Mouse (Mus musculus): Measurements from ENCODE around the gene Mfsd12. TPM values are rescaled to one million over a fixed set of nuclear protein-coding genes. Genes with fewer than 3 reads are reported as not detected.

Mfsd12 gene
- polyA plus RNA-seq, 1 experiment from 2014 or later: 11.5 TPM

DNA sequence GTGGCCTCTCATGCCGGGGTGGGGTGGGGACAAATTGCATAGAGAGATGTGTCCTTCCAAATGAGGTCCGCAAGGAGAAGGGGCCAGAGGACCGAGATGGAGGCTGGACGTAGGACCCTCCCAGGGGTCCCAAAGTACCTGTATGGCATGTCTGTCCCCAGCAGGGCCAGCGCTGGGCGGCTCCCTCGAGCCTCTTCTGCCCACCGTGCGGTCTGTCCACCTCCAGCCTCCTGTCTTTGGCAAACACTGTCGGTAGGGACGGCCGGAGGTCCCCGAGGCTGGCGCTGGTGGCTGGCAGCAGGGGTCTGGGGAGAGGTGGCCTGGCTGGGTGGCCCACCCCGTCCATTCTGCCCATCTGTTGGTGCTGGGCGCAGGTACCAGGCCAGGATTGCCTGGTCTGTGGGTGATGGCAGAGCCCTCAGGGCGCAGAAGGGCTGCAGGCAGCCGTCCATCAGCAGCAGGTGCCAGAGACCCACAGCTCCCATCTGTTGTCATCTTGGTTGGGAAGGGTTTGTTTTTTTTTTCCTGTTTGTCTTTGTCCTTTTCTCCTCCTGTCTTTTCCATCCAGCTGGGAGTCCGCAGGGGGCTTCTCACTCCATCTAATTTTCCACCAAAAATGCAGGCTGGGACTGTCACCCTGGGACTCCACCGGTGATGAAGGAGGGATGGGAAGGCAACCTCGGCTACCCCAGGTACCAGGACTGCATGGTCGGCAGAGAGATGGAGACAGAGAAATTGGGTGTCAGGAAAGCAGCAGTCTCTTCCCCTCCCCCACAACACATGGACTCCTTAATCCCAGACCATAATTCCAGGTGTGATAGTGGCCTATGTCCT, 43.3 kb downstream of the Mfsd12 start:
- Histone ChIP-seq H3K9ac (no peak overlapping the region), H3K4me2 (no peak overlapping the region), H3K4me3 (replicated peaks) (no peak overlapping the region), H3K27me3 (no peaks in the 10 kb centered on the region), H3K9me3 (replicated peaks) (no peaks in the 10 kb centered on the region), H3K36me3 (peaks cover 54% of the 10 kb centered on the region), H3K4me1 (peaks cover 70% of the 10 kb centered on the region), H3K27ac (peak overlapping the region; percentile 96; the same call in 1 of the 2 replicates)
- ATAC-seq (replicated peaks; ENCODE audit: low FRiP score): no peak
- WGBS: 64% methylated on average over 22 of the region's 22 CpGs

DNA sequence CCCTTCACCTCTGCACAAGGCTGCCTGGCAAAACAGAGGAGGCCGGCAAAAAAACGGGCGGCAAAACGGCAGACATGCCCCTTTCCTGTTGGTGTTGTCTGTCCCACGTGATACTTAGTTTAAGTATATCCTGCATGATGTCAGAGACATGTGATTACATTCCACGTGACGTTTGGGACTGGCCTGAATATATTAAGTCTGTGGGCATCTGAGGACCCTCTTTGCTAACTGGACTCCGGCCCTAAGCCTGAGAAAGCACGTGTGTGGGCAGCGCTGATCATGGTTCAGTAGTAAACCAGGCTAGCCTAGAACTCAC, 43.9 kb downstream of the Mfsd12 start:
- peak; percentile 0; the same call in 1 of the 2 replicates for ATAC-seq (replicated peaks; ENCODE audit: low FRiP score)
- WGBS: 33% methylated on average over 10 of the region's 10 CpGs
- Histone ChIP-seq H3K4me3 (replicated peaks) (0 out of 2 replicates have a peak overlapping the region, but pooled peaks have one; percentile 27), H3K9ac (no peak overlapping the region), H3K27ac (peak overlapping the region; percentile 96), H3K9me3 (replicated peaks) (no peaks in the 10 kb centered on the region), H3K27me3 (no peaks in the 10 kb centered on the region), H3K36me3 (peaks cover 60% of the 10 kb centered on the region), H3K4me2 (peak overlapping the region; percentile 50; the same call in 1 of the 2 replicates), H3K4me1 (peaks cover 71% of the 10 kb centered on the region)

DNA sequence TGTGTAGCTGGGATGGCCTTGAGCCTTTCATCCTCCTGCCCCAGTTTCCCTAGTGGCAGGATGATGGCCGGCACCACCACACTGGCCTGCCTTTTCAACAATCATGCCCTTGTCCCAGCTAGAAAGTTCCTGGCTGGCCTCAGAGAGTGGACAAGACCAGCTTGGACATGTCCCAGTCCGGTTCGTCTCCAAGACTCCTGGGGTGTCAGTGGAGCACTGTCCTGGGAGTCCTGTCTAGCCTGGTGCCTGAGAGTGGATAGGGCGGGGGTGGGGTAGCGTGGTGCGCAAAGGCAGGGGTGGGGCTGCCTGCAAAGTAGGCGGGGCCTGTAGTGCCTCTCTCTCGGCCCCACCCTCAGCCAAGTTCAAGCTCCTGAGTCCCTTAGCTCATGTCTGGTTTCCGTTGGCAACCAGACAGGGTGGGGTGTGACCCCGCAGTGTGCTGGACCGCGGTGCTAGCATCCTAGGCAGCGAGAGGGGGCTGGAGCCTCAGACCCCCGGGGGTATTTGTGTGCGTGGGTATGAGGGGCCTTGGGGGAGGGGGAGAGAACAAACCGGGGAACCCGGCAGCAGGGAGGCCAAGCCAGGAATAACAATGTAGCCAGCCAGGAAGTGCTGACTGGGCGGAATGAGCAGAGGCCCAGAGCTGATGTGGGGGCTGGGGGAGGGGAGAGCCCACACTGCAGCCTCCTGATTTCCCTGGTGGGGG, 44.4 kb downstream of the Mfsd12 start:
- peak overlapping the region; percentile 50 for H3K4me2 ChIP-seq
- H3K9ac ChIP-seq: no peak overlapping the region
- H3K9me3 ChIP-seq (replicated peaks): no peaks in the 10 kb centered on the region
- H3K36me3 ChIP-seq: peaks cover 65% of the 10 kb centered on the region
- H3K27me3 ChIP-seq: no peaks in the 10 kb centered on the region
- peak overlapping the region; percentile 96 for H3K27ac ChIP-seq
- WGBS: 9% methylated on average over 18 of the region's 18 CpGs
- peaks cover 70% of the 10 kb centered on the region for H3K4me1 ChIP-seq
- peak; percentile 83 for ATAC-seq (replicated peaks; ENCODE audit: low FRiP score)
- H3K4me3 ChIP-seq (replicated peaks): peak overlapping the region; percentile 27

DNA sequence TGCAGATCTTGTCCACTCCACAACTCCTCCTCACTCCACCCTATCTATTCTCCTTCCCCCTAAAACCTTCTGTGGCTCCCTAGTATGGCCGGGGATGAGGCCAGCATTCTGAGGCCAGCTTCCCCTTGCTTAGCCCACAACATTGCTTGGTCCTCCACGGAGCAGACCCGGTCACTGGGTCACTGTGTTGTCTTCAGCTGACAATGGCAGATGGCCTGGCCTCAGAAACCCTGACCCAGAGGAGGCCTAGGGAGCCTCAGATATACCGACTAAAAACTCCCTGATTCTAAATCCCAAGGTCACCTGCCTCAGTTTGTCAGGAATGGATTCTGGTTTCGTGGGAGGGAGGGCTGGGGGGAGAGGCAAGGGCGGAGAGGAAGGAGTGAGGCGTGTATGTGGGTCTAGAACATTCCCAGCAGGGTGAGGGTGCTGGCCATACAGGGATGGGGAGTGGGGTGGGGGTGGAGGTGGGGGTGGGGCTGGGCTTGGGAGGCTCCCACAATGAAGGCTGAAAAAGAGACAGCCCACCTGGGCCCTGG, 45.0 kb downstream of the Mfsd12 start:
- peaks cover 73% of the 10 kb centered on the region for H3K4me1 ChIP-seq
- H3K27me3 ChIP-seq: no peaks in the 10 kb centered on the region
- H3K27ac ChIP-seq: peak overlapping the region; percentile 96
- H3K9ac ChIP-seq: no peak overlapping the region
- H3K4me2 ChIP-seq: peak overlapping the region; percentile 50
- 13% methylated on average over 7 of the region's 7 CpGs for WGBS
- no peaks in the 10 kb centered on the region for H3K9me3 ChIP-seq (replicated peaks)
- H3K4me3 ChIP-seq (replicated peaks): peak overlapping the region; percentile 27
- peaks cover 72% of the 10 kb centered on the region for H3K36me3 ChIP-seq
- ATAC-seq (replicated peaks; ENCODE audit: low FRiP score): no peak; the same call in 1 of the 2 replicates

DNA sequence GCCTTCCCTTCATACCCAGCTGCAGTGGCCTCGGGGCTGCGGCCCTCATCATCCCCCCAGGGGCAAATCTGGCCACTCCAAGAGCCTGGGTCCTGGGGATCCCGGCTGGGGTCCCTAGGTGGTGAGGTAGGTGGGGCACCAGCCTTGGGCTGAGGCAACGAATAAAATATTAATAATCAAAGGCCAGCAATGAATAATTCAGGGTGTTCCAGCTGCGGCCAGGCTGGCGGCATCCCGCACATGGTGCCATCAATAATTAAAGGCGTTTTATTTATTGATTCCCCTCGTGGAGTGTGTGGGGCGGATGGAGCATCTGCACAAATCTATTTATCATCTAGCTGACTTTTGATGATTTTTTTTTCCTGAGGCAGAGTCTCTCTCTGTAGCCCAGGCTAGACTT, 46.2 kb downstream of the Mfsd12 start:
- no peak overlapping the region for H3K4me2 ChIP-seq
- H3K4me1 ChIP-seq: peaks cover 81% of the 10 kb centered on the region
- no peaks in the 10 kb centered on the region for H3K27me3 ChIP-seq
- H3K36me3 ChIP-seq: peaks cover 71% of the 10 kb centered on the region
- ATAC-seq (replicated peaks; ENCODE audit: low FRiP score): no peak
- H3K9me3 ChIP-seq (replicated peaks): no peaks in the 10 kb centered on the region
- peak overlapping the region; percentile 96 for H3K27ac ChIP-seq
- H3K4me3 ChIP-seq (replicated peaks): no peak overlapping the region
- H3K9ac ChIP-seq: no peak overlapping the region; the same call in 1 of the 2 replicates
- 68% methylated on average over 10 of the region's 10 CpGs for WGBS

DNA sequence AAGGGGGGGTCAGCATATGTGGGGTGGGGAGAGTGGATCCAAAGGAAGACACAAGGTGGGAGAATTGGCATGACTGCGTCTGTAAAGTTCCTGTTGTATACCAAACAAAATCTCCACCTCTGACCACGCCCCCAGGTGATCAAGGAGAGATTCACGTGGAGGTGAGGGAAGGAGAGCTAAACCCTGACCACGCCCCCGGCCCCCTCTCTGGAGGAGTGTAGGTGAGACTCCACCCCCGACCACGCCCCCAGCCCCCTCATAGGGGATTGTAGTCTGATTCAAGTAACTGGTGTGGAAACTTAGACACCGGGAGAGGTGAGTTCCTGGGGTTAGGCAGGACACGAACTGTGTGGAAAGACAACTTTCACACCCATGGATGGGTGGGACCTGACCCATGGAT, 46.8 kb downstream of the Mfsd12 start:
- Histone ChIP-seq H3K4me2 (no peak overlapping the region), H3K9me3 (replicated peaks) (no peaks in the 10 kb centered on the region), H3K9ac (no peak overlapping the region), H3K27ac (peak overlapping the region; percentile 96; the same call in 1 of the 2 replicates), H3K4me3 (replicated peaks) (no peak overlapping the region), H3K27me3 (no peaks in the 10 kb centered on the region), H3K36me3 (peaks cover 72% of the 10 kb centered on the region), H3K4me1 (peaks cover 87% of the 10 kb centered on the region)
- WGBS: 25% methylated on average over 9 of the region's 9 CpGs
- ATAC-seq (replicated peaks; ENCODE audit: low FRiP score): no peak

DNA sequence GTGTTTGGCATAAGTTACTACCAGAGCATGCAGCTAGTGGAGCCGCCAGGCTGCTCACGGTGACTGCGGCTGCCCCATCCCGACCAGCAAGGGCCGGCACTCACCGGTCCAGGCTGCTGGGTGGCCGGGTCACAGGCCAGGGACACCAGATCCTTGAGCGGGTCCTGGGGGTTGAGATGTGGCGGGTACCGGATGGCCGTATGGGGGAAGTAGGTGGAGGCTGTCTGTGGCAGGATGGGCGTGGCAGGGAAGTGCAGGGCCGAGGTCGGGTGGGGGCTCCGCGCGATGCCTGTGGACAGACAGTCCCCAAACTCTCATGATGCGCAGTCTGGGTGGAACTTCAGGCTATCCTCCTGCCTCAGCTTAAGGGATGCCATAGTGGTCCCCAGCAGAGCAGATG, 47.4 kb downstream of the Mfsd12 start:
- Histone ChIP-seq H3K27ac (peak overlapping the region; percentile 48), H3K4me1 (peaks cover 92% of the 10 kb centered on the region)
- no peak for ATAC-seq (replicated peaks; ENCODE audit: low FRiP score)

DNA sequence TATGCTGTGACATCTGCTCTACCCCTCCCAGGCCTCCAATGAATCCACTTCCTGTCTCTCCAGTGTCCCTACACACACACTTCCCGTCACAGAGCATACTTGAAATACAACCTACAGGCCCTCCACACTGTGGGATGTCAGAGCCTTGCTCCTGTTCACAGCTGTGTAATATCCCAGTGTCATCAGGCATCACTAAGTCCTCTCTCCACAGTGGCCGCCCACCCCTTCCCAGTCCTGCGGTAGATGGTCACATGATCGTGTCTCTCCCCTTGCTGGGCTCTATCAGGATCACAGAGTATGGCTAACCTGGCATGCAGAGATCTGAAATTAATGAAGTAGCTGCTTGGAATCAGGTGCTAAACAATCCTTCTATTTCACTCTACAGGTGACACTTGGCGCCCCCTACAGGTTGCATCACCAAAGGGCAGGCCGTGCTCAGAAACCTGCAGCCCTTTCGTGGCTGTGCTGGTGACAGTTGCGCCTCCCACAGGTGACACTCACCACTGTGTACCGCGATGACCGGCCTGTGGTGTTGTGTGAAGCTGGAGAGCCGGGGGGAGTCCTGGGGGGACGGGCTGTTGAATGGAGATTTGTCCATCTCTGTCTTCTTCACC, 48.4 kb downstream of the Mfsd12 start:
- 0 out of 2 replicates have a peak overlapping the region, but pooled peaks have one; percentile 2 for H3K27ac ChIP-seq
- peaks cover 92% of the 10 kb centered on the region for H3K4me1 ChIP-seq
- H3K9me3 ChIP-seq (replicated peaks): no peaks in the 10 kb centered on the region
- no peak for ATAC-seq (replicated peaks; ENCODE audit: low FRiP score)
- peaks cover 59% of the 10 kb centered on the region for H3K36me3 ChIP-seq
- H3K4me3 ChIP-seq (replicated peaks): no peak overlapping the region
- no peaks in the 10 kb centered on the region for H3K27me3 ChIP-seq
- H3K4me2 ChIP-seq: no peak overlapping the region
- H3K9ac ChIP-seq: no peak overlapping the region
- WGBS: 54% methylated on average over 13 of the region's 13 CpGs

More for the DNA sequence above, 47.4 kb downstream of the Mfsd12 start:
- H3K9ac ChIP-seq: no peak overlapping the region
- no peaks in the 10 kb centered on the region for H3K9me3 ChIP-seq (replicated peaks)
- no peaks in the 10 kb centered on the region for H3K27me3 ChIP-seq
- 58% methylated on average over 18 of the region's 18 CpGs for WGBS
- H3K4me2 ChIP-seq: no peak overlapping the region
- H3K36me3 ChIP-seq: peaks cover 66% of the 10 kb centered on the region
- H3K4me3 ChIP-seq (replicated peaks): no peak overlapping the region

DNA sequence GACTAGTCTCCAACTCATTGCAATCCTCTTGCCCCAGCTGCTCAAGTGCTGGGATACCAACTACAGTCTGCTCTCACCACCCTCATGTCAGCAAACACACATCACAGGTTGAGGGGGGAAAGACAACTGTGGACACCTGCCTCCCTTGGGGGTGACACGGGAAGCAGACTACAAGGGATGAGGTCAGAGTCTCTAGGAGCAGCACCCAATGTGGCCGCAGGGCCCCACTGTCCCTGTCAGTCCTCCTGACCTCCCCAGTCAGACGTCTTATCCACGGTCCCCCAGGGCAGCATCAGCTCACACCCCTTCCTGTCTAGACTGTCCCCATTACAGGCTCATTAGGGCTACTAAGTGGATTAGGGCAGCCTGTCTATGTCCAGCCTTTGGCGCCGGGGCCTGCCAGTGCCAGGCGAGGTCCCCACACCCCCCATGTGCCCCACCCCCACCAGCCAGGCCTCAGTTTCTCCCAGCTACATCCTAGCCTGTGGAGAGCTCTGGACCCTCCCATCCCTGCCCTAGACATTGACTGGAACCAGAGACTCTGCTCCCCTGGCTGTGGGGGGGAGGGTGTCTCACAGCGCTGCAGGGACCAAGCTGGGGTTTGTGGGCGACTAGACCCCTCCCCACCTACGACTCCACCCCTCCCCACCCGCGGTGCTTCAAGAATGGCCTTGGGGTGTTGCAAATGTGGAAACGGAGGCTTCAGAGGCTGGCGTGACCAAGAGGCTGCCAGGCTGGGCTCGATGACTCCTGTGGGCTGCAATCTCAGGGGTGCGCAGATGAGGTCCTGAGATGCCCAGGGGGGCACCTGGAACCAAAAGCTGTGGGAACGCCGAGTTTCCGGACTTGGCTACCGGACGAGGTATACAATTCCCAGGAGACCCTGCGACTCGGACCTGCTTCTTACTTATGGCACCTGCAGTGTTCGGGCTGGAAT, 49.5 kb downstream of the Mfsd12 start:
- Histone ChIP-seq H3K27ac (peak overlapping the region; percentile 45), H3K36me3 (peaks cover 57% of the 10 kb centered on the region), H3K9me3 (replicated peaks) (no peaks in the 10 kb centered on the region), H3K4me2 (peak overlapping the region; percentile 48), H3K27me3 (no peaks in the 10 kb centered on the region), H3K4me1 (peaks cover 92% of the 10 kb centered on the region), H3K4me3 (replicated peaks) (peak overlapping the region; percentile 23), H3K9ac (no peak overlapping the region)
- no peak for ATAC-seq (replicated peaks; ENCODE audit: low FRiP score)
- WGBS: 38% methylated on average over 24 of the region's 24 CpGs

DNA sequence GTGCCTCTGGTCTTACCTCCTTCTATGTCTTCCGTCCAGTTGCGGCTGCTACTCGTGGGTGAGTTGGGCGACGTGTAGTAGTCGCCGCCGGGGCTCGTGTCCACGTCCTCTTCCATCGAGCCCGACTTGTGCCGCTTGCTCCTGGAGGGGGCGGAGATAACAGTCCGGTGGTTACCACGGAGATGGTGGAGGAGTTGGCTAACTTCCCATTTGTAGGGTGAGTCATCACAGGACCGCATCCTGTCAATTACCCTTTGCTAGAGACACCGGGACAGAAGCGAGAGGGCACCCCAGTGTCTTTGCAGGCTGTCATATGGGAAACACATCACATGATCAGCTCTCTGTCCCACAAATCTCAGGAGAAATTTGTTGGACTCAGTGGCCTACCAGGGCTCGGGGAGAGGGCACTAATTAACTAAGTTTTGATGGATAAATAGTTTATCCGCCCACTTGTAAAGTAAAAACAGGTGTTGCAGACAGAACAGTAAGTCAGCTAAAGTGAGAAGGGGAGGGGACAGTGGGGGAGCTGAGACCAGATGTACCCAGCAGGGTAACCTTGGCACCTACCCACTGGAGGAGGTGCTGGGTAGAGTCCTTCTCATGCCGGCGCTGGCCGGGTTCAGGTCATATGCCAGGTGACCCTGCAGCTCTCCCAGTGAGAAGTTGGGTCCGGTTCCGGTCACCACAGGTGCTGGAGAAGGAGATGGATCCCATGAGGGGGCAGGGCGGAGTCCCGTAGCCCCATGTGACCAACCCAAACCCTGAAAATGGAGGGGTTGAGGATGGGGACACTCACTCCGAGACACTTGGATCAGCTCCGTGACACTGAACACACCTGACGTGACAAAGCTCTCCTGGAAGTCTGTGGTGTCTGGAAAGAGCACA, 50.5 kb downstream of the Mfsd12 start:
- no peaks in the 10 kb centered on the region for H3K27me3 ChIP-seq
- peaks cover 57% of the 10 kb centered on the region for H3K36me3 ChIP-seq
- H3K4me2 ChIP-seq: peak overlapping the region; percentile 48
- H3K4me1 ChIP-seq: peaks cover 92% of the 10 kb centered on the region
- peak overlapping the region; percentile 84 for H3K27ac ChIP-seq
- no peaks in the 10 kb centered on the region for H3K9me3 ChIP-seq (replicated peaks)
- no peak overlapping the region for H3K9ac ChIP-seq
- ATAC-seq (replicated peaks; ENCODE audit: low FRiP score): no peak; the same call in 1 of the 2 replicates
- WGBS: 25% methylated on average over 31 of the region's 31 CpGs
- H3K4me3 ChIP-seq (replicated peaks): peak overlapping the region; percentile 23

All from kidney, embryonic 15.5 days (tissue).